ENCODE assay signal across 7 mouse cellular contexts in genomic region chr7:66110636-66111112, GRCm38 (mm10). TPM values are rescaled to one million over a fixed set of nuclear protein-coding genes. Genes with fewer than 3 reads are reported as not detected.
DNase-seq lines count a peak whose midpoint lies in the region; ATAC-seq and TF ChIP-seq lines count a peak whose summit lies in the region.

No protein-coding gene starts in this region.

- no peaks in the 10 kb centered on the region for H3K9me3 ChIP-seq in liver, postnatal 0 days (ENCODE audit: low read length)

- H3K4me1 ChIP-seq in liver, postnatal 0 days (ENCODE audit: insufficient read depth) = peaks cover 33% of the 10 kb centered on the region

- H3K4me3 ChIP-seq in liver, postnatal 0 days (ENCODE audit: low read depth, low read length) = peak overlapping the region; percentile 83

- peak; percentile 23 for DNase-seq in right cerebral cortex, postnatal 14 days
- DNase-seq in right cerebral cortex, postnatal 36 days (ENCODE audit: low spot score in 2 of 2) = no peak
- DNase-seq in brain, adult 2 months (ENCODE audit: low read depth, low spot score) = peak; percentile 39
- peak; percentile 34 for DNase-seq in forelimb bud, embryonic 11.5 days (ENCODE audit: low read depth, low spot score)
- peak; percentile 27 for DNase-seq in liver, postnatal 0 days
- DNase-seq in thymus, postnatal 4 days = peak; percentile 29

- ATAC-seq in liver, postnatal 0 days = no peak
- no peak for ATAC-seq in megakaryocyte progenitor cell, adult 5-6 weeks (replicated peaks; ENCODE audit: poor library complexity)

- peak overlapping the region; percentile 90 for H3K4me2 ChIP-seq in liver, postnatal 0 days (ENCODE audit: low read depth, low read length)

- no peaks in the 10 kb centered on the region for H3K27me3 ChIP-seq in liver, postnatal 0 days (ENCODE audit: insufficient read depth, low read length)

- H3K36me3 ChIP-seq in liver, postnatal 0 days (replicated peaks; ENCODE audit: insufficient read depth, low read length) = no peaks in the 10 kb centered on the region

- H3K27ac ChIP-seq in liver, postnatal 0 days (ENCODE audit: low read depth) = peak overlapping the region; percentile 84; the same call in 1 of the 2 replicates

- 12% methylated on average over 10 of the region's 10 CpGs for WGBS in liver, postnatal 0 days (ENCODE audit: insufficient replicate concordance)

- no peak for TF ChIP-seq EP300 in liver, postnatal 0 days (IDR thresholded peaks at IDR 0.05; ENCODE audit: low read depth)

- TF ChIP-seq CTCF in liver, postnatal 0 days (IDR thresholded peaks at IDR 0.05; ENCODE audit: low read depth) = no peak

- H3K9ac ChIP-seq in liver, postnatal 0 days (replicated peaks) = peak overlapping the region; percentile 88

RNA-seq across cellular contexts. Expression of gene Chsy1, which starts 1.4 kb away (rescaled TPM):
- 3.9 and 5.0 TPM in 2 replicates for polyA plus RNA-seq in liver, postnatal 0 days (2015; fragmentation: Nextera tagmentation; extraction: Ambion mirVana)
- total RNA-seq in megakaryocyte progenitor cell, adult 5-6 weeks (2015) = 37.9 and 38.3 TPM in 2 replicates
- 62.1 and 68.0 TPM in 2 replicates for total RNA-seq in megakaryocyte progenitor cell, adult 5-6 weeks (2017)

RNA-seq across cellular contexts. Expression of gene Selenos, which starts 31.2 kb away (rescaled TPM):
- polyA plus RNA-seq in liver, postnatal 0 days (2015; fragmentation: Nextera tagmentation; extraction: Ambion mirVana) = 103 and 120 TPM in 2 replicates
- total RNA-seq in megakaryocyte progenitor cell, adult 5-6 weeks (2015) = 161 and 177 TPM in 2 replicates
- total RNA-seq in megakaryocyte progenitor cell, adult 5-6 weeks (2017) = 126 and 144 TPM in 2 replicates

RNA-seq across cellular contexts. Expression of gene Snrpa1, which starts 51.9 kb away (rescaled TPM):
- polyA plus RNA-seq in liver, postnatal 0 days (2015; fragmentation: Nextera tagmentation; extraction: Ambion mirVana) = 45.0 and 47.6 TPM in 2 replicates
- total RNA-seq in megakaryocyte progenitor cell, adult 5-6 weeks (2015) = 118 and 130 TPM in 2 replicates
- total RNA-seq in megakaryocyte progenitor cell, adult 5-6 weeks (2017) = 108 and 134 TPM in 2 replicates

Comparison
In these comparisons a context has a peak if more than half of its experiments do, and no peak if none do; other contexts are left out.
1. DNase-seq: peak in right cerebral cortex, postnatal 14 days (single experiment), brain, adult 2 months (single experiment), forelimb bud, embryonic 11.5 days (single experiment), liver, postnatal 0 days (single experiment) and thymus, postnatal 4 days (single experiment); none in right cerebral cortex, postnatal 36 days (0 of 2).